ENCODE assay signal across 10 mouse cellular contexts in the genomic region with DNA sequence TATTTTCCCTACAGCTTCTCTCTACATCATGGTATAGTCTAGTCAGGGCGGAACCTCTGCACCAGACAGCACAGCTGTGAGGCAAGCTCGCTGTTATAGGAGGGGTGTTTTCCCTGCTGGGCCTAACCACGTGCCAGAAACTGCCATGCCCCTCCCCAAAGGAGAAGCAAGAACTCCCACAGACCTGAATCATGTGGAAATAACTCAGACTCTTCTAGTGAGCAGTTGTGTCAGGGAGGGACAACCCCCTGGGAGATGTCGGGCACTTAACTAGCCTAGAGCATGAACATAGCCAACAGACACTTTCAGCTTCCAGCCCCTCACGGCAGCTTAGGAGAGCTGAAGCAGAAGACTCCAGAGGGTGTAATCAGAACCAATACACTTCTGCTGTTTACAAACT. TPM values are rescaled to one million over a fixed set of nuclear protein-coding genes. Genes with fewer than 3 reads are reported as not detected.
DNase-seq lines count a peak whose midpoint lies in the region; ATAC-seq and TF ChIP-seq lines count a peak whose summit lies in the region.
"Had no signal": no experiment of that assay in that cellular context is flagged by ENCODE, and none has a peak within 500 bp of the region (broad histone marks: within the 10 kb centered on the region; RNA-seq: fewer than 3 reads in every experiment).

No protein-coding gene starts in this region.

- ATAC-seq in kidney, embryonic 14.5 days (ENCODE audit: low FRiP score, low TSS enrichment), result peak; percentile 50; the same call in 1 of the 2 replicates
- ATAC-seq in heart, postnatal 0 days (ENCODE audit: insufficient read depth, low read depth), result peak; percentile 45; the same call in 1 of the 2 replicates
- no peak for ATAC-seq in midbrain, postnatal 0 days (ENCODE audit: low FRiP score)
- no peak for ATAC-seq in inflammation-experienced regulatory T-cells, adult 6 months

- H3K4me2 ChIP-seq in kidney, embryonic 14.5 days (replicated peaks; ENCODE audit: low read depth, low read length), result no peak overlapping the region
- H3K4me2 ChIP-seq in heart, postnatal 0 days (ENCODE audit: low read depth, low read length), result no peak overlapping the region
- H3K4me2 ChIP-seq in midbrain, postnatal 0 days (ENCODE audit: low read depth, low read length, poor library complexity, severe bottlenecking), result peak overlapping the region; percentile 56

- TF ChIP-seq EP300 in heart, postnatal 0 days (IDR thresholded peaks at IDR 0.05; ENCODE audit: low read depth), result no peak

- no peaks in the 10 kb centered on the region for H3K36me3 ChIP-seq in kidney, embryonic 14.5 days (ENCODE audit: control insufficient read depth, insufficient read depth, low read length)
- no peaks in the 10 kb centered on the region for H3K36me3 ChIP-seq in heart, postnatal 0 days (replicated peaks; ENCODE audit: control insufficient read depth, insufficient read depth, low read length)
- no peaks in the 10 kb centered on the region for H3K36me3 ChIP-seq in midbrain, postnatal 0 days (ENCODE audit: insufficient read depth, low read length)
- H3K36me3 ChIP-seq: G1E had no signal

- WGBS in kidney, embryonic 14.5 days, result 30% methylated on average over 5 of the region's 5 CpGs
- 32% methylated on average over 5 of the region's 5 CpGs for WGBS in heart, postnatal 0 days
- WGBS in midbrain, postnatal 0 days, result 22% methylated on average over 5 of the region's 5 CpGs

- 0 out of 2 replicates have a peak, but pooled peaks cover 3% of the 10 kb centered on the region for H3K4me1 ChIP-seq in kidney, embryonic 14.5 days (ENCODE audit: control insufficient read depth, insufficient read depth, low read length)
- peaks cover 5% of the 10 kb centered on the region; the same call in 1 of the 2 replicates for H3K4me1 ChIP-seq in heart, postnatal 0 days (ENCODE audit: control insufficient read depth, insufficient read depth)
- peaks cover 14% of the 10 kb centered on the region; the same call in 1 of the 2 replicates for H3K4me1 ChIP-seq in midbrain, postnatal 0 days (ENCODE audit: insufficient read depth, low read length)

- no peak for DNase-seq in kidney, adult 11 months
- DNase-seq in adipocyte (ENCODE audit: low spot score), result peak; percentile 64
- no peak for DNase-seq in heart, postnatal 0 days (ENCODE audit: low spot score)
- no peak for DNase-seq in midbrain, postnatal 0 days (ENCODE audit: low spot score)
- no peak for DNase-seq in adrenal gland, adult 8-10 months
- no peak for DNase-seq in adrenal gland, postnatal 14 days
- DNase-seq: thymus, adult 2 months had no signal

- H3K9me3 ChIP-seq in kidney, embryonic 14.5 days (ENCODE audit: control insufficient read depth, low read length), result no peaks in the 10 kb centered on the region
- no peaks in the 10 kb centered on the region for H3K9me3 ChIP-seq in heart, postnatal 0 days (replicated peaks; ENCODE audit: control insufficient read depth, low read length)
- H3K9me3 ChIP-seq in midbrain, postnatal 0 days (ENCODE audit: low read length), result no peaks in the 10 kb centered on the region
- H3K9me3 ChIP-seq: G1E had no signal

- no peak overlapping the region for H3K27ac ChIP-seq in kidney, embryonic 14.5 days (ENCODE audit: low read depth, low read length)
- no peak overlapping the region for H3K27ac ChIP-seq in heart, postnatal 0 days (ENCODE audit: low read depth)
- no peak overlapping the region for H3K27ac ChIP-seq in midbrain, postnatal 0 days (ENCODE audit: low read depth, low read length)

- H3K27me3 ChIP-seq in kidney, embryonic 14.5 days (ENCODE audit: control insufficient read depth, insufficient read depth, low read length), result no peaks in the 10 kb centered on the region
- H3K27me3 ChIP-seq in heart, postnatal 0 days (ENCODE audit: control insufficient read depth, insufficient read depth, low read length), result 0 out of 2 replicates have a peak, but pooled peaks cover 4% of the 10 kb centered on the region
- 0 out of 2 replicates have a peak, but pooled peaks cover 4% of the 10 kb centered on the region for H3K27me3 ChIP-seq in midbrain, postnatal 0 days (ENCODE audit: insufficient read depth, low read length)

- no peak overlapping the region for H3K4me3 ChIP-seq in kidney, embryonic 14.5 days (ENCODE audit: low read length)
- no peak overlapping the region for H3K4me3 ChIP-seq in heart, postnatal 0 days (ENCODE audit: low read depth, low read length)
- no peak overlapping the region for H3K4me3 ChIP-seq in midbrain, postnatal 0 days (ENCODE audit: low read depth, low read length)

- H3K9ac ChIP-seq in kidney, embryonic 14.5 days (ENCODE audit: low read depth, low read length), result no peak overlapping the region
- no peak overlapping the region for H3K9ac ChIP-seq in heart, postnatal 0 days (replicated peaks; ENCODE audit: low read depth, low read length)
- no peak overlapping the region for H3K9ac ChIP-seq in midbrain, postnatal 0 days (replicated peaks; ENCODE audit: low read length, poor library complexity, severe bottlenecking)

- no peak for TF ChIP-seq CTCF in heart, postnatal 0 days (IDR thresholded peaks at IDR 0.05; ENCODE audit: low read depth)
- no peak for TF ChIP-seq CTCF in midbrain, postnatal 0 days (IDR thresholded peaks at IDR 0.05)

RNA-seq across cellular contexts. Expression of a gene that starts 13.1 kb away (rescaled TPM):
- 19.1 and 32.9 TPM in 2 replicates for polyA plus RNA-seq in kidney, embryonic 14.5 days (2014; fragmentation: Nextera tagmentation; extraction: Ambion mirVana)
- total RNA-seq in heart, postnatal 0 days (2014; rRNA removed; ENCODE audit: low replicate concordance), result 70.2 and 89.1 TPM in 2 replicates
- polyA plus RNA-seq in heart, postnatal 0 days (2015; fragmentation: Nextera tagmentation; extraction: Ambion mirVana), result 10.4 and 11.7 TPM in 2 replicates
- total RNA-seq in midbrain, postnatal 0 days (2014; rRNA removed), result 26.2 and 30.8 TPM in 2 replicates
- 5.4 and 5.8 TPM in 2 replicates for polyA plus RNA-seq in midbrain, postnatal 0 days (2015; fragmentation: Nextera tagmentation; extraction: Ambion mirVana)
- total RNA-seq in adrenal gland, adult 8-10 months (2022), result 10 to 100 TPM; 26.5 to 48.4 (median 40.6) TPM
- 33.3 and 36.4 TPM in 2 replicates for total RNA-seq in adrenal gland, postnatal 14 days (2021)
- polyA plus RNA-seq in inflammation-experienced regulatory T-cells, adult 6 months (2017; shearing (Covaris generic)), result under 1 TPM in 2 of 3 experiments, not detected in 1; 0.04 to 0.72 TPM

Comparison
In these comparisons a context has a peak if more than half of its experiments do, and no peak if none do; other contexts are left out.
1. ATAC-seq: peak in kidney, embryonic 14.5 days (single experiment) and heart, postnatal 0 days (single experiment); none in midbrain, postnatal 0 days (single experiment) and inflammation-experienced regulatory T-cells, adult 6 months (single experiment).